Mouse (Mus musculus) hindbrain, embryonic 11.5 days (tissue): Measurements from ENCODE around the gene Gcgr. TPM values are rescaled to one million over a fixed set of nuclear protein-coding genes. Genes with fewer than 3 reads are reported as not detected.

Experiments used
- ATAC-seq: fragments of 200-750 bp; cut with Nextera tagmentation; 2 replicates; pipeline ENCODE4 v1.8.0; 2017; ENCODE audit warnings: mild to moderate bottlenecking, moderate TSS enrichment, moderate library complexity; ENCODE audit not compliant: low FRiP score
- DNase-seq: peaks from one replicate; pipeline ENCODE4 v3.0.0-alpha.2; 2015; ENCODE audit warnings: low spot score
- H3K27ac ChIP-seq: fragments of 300-500 bp; sonication (generic); 2 replicates; pipeline ENCODE4 v1.5.1; 2014; ENCODE audit warnings: mild to moderate bottlenecking, low read depth, low read length
- H3K27me3 ChIP-seq: fragments of 300-500 bp; sonication (generic); 2 replicates; pipeline ENCODE4 v1.6.1; 2014; ENCODE audit warnings: mild to moderate bottlenecking, low read length, moderate library complexity, mixed read lengths; ENCODE audit not compliant: control insufficient read depth, insufficient read depth
- H3K36me3 ChIP-seq: fragments of 300-500 bp; sonication (generic); 2 replicates; pipeline ENCODE4 v1.6.1; 2014; ENCODE audit warnings: mild to moderate bottlenecking, low read length, moderate library complexity, mixed read lengths; ENCODE audit not compliant: control insufficient read depth, insufficient read depth
- H3K4me1 ChIP-seq: fragments of 300-500 bp; sonication (generic); replicated peaks from 2 replicates; pipeline ENCODE4 v1.6.1; 2014; ENCODE audit warnings: low read length, mixed read lengths; ENCODE audit not compliant: control insufficient read depth, insufficient read depth
- H3K4me2 ChIP-seq: fragments of 300-500 bp; sonication (generic); replicated peaks from 2 replicates; pipeline ENCODE4 v1.6.1; 2014; ENCODE audit warnings: mild to moderate bottlenecking, low read depth, low read length
- H3K4me3 ChIP-seq: fragments of 300-500 bp; sonication (generic); 2 replicates; pipeline ENCODE4 v1.5.1; 2014; ENCODE audit warnings: low read depth, low read length
- H3K9ac ChIP-seq: fragments of 300-500 bp; sonication (generic); 2 replicates; pipeline ENCODE4 v1.6.1; 2014; ENCODE audit warnings: low read depth, low read length
- H3K9me3 ChIP-seq: fragments of 300-500 bp; sonication (generic); 2 replicates; pipeline ENCODE4 v1.6.1; 2016; ENCODE audit warnings: low read length; ENCODE audit not compliant: control insufficient read depth
- WGBS: fragments of 180-500 bp; shearing (Covaris S2); extraction: QIAGEN DNeasy Blood & Tissue Kit; methylation state at CpG from one replicate; pipeline ENCODE4 v1.1.7; 2014; 5-methylcytosine and 5-hydroxymethylcytosine counted together
- polyA plus RNA-seq: library from polyadenylated mRNA; unstranded; fragments of >200 nt; fragmentation: Nextera tagmentation; extraction: Ambion mirVana; gene quantifications from 2 replicates; pipeline ENCODE4 v1.2.1, GENCODE M21; 2014

Gene Gcgr
- polyA plus RNA-seq, 1 experiment from 2014 or later: 0.56 TPM

DNA sequence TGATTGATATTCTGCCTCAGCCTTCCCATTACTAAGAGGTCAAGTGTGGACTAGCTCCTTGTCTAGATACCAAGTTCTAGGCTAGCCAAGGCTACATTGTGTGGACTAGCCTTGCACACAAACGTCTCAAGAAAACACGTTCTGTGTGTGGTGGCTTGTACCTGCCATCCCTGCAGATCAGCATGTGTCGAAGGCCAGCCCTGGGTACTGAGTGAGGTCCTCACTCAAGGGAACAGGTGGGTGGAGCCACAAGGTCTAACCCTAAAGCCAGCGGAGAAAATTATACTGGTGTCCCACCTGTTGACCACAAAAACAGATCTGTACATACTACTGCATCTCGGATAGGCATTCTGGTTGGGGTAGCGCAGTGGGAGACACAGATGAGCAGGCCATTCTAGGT lies 30.6 kb upstream of the Gcgr start:
- Histone ChIP-seq H3K27me3 (no peaks in the 10 kb centered on the region), H3K27ac (no peak overlapping the region), H3K4me2 (no peak overlapping the region), H3K9ac (no peak overlapping the region), H3K4me1 (no peaks in the 10 kb centered on the region), H3K4me3 (no peak overlapping the region), H3K9me3 (no peaks in the 10 kb centered on the region), H3K36me3 (peaks cover 8% of the 10 kb centered on the region; the same call in 1 of the 2 replicates)
- no peak for DNase-seq
- 87% methylated on average over 6 of the region's 6 CpGs for WGBS
- no peak for ATAC-seq

DNA sequence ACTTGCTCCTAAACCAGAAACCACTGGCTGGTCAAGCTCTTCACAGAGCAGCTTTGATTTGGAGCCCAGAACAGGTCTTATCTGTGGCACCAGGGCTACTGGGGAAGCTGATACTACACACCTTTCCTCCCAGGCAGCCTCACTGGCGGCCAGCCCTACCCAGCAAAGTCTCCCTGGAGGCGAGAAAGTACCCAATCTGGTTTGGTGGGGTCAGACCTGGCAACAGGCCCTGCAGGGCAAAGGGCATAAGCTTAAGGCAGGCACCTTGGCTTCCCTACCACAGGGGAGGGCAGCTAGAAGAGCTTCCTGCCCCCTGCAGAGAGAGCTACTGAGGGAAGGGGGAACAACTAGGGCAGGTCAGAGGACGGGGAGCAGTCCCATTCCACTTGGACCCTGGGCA lies 30.1 kb upstream of the Gcgr start:
- Histone ChIP-seq H3K27me3 (no peaks in the 10 kb centered on the region), H3K4me2 (no peak overlapping the region), H3K36me3 (0 out of 2 replicates have a peak, but pooled peaks cover 8% of the 10 kb centered on the region), H3K9me3 (no peaks in the 10 kb centered on the region), H3K4me3 (no peak overlapping the region), H3K4me1 (no peaks in the 10 kb centered on the region), H3K27ac (no peak overlapping the region), H3K9ac (no peak overlapping the region)
- ATAC-seq (no peak), DNase-seq (no peak)
- WGBS: 22% methylated on average over 3 of the region's 3 CpGs

DNA sequence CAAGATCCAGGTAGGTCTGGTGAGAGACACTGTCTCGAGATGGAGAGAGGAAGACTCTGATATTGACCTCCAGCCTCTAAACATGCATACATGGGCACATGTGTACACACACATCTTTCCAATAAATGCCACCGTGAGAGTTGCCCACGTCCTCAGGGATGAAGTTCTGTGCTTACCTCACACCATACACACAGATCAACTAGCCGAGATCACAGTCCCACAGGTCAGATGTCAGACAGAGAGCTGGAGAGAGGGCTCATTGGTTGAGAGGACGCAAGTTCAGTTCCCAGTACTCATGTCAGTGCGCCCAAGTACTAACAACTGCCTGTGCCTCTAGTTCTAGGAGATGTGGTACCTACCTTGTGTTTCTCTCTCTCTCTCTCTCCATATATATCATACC lies 29.5 kb upstream of the Gcgr start:
- no peaks in the 10 kb centered on the region for H3K27me3 ChIP-seq
- ATAC-seq (no peak), DNase-seq (no peak)
- no peak overlapping the region for H3K4me2 ChIP-seq
- H3K4me1 ChIP-seq: no peaks in the 10 kb centered on the region
- no peak overlapping the region for H3K9ac ChIP-seq
- no peaks in the 10 kb centered on the region for H3K9me3 ChIP-seq
- WGBS: 73% methylated on average over 6 of the region's 6 CpGs
- no peak overlapping the region for H3K27ac ChIP-seq
- no peak overlapping the region for H3K4me3 ChIP-seq
- H3K36me3 ChIP-seq: 0 out of 2 replicates have a peak, but pooled peaks cover 4% of the 10 kb centered on the region

DNA sequence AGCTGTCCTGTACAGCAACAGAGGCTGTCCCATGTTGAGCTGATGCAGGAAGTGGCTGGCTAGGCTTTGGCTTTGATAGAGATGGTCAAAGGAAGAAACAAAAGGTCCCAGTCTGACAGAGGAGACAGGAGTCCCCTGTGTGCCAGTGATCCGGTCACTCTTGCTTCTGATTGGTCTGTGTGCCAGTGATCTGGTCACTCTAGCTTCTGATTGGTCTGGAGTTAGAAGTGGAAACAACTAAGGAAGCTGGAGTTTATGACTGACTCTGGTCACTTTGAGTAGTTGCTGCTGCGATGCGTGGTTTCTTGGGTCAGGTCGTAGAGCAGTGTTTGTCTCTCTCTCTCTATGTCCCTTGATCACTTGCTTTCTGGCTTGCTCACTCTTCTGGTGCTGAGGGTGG lies 28.8 kb upstream of the Gcgr start:
- Histone ChIP-seq H3K9me3 (no peaks in the 10 kb centered on the region), H3K4me3 (no peak overlapping the region), H3K4me1 (no peaks in the 10 kb centered on the region), H3K4me2 (no peak overlapping the region), H3K27me3 (no peaks in the 10 kb centered on the region), H3K27ac (no peak overlapping the region), H3K36me3 (0 out of 2 replicates have a peak, but pooled peaks cover 4% of the 10 kb centered on the region), H3K9ac (no peak overlapping the region)
- no peak for DNase-seq
- 87% methylated on average over 4 of the region's 4 CpGs for WGBS
- ATAC-seq: no peak

DNA sequence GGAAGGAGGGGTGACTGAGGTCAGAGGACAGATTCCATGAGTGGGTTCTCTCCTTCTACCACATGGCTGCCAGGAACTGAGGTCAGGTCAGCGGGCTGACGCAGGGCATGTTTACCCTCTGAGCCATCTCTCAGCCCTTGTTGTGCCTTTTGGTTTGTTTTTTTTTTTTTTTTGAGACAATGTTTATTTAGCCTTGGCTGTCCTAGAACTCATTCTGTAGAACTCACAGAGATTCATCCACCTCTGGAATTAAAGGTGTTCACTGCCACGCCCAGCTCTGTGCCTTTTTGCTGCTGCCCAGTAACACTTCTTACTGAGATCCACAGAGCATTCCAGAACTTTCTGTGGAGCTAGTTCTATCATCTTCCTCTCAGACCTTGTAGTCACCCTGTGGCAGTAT lies 24.8 kb upstream of the Gcgr start:
- Histone ChIP-seq H3K4me1 (0 out of 2 replicates have a peak, but pooled peaks cover 2% of the 10 kb centered on the region), H3K9ac (no peak overlapping the region), H3K27ac (no peak overlapping the region), H3K36me3 (no peaks in the 10 kb centered on the region), H3K4me2 (no peak overlapping the region), H3K4me3 (no peak overlapping the region), H3K27me3 (no peaks in the 10 kb centered on the region), H3K9me3 (no peaks in the 10 kb centered on the region)
- 83% methylated on average over 3 of the region's 3 CpGs for WGBS
- ATAC-seq (no peak), DNase-seq (no peak)

DNA sequence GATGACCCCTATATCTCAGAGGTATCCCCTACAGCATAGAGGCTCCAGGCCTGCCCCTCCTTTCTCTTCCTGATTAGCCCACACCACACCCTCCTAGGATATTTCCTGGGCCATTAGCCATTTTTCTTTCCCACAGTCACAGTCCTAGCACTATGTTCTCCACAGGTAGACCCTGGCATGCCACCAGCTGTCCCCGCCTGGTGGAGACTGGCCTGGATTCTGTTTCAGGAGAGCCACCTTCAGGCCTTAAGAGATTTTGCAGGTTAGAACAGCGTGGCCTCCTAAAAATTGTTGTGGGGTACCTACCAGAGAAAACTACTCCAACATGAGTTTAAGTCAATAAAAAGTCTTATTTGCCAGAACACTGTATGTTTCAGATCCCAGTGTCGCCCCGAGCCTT lies 23.6 kb upstream of the Gcgr start:
- H3K36me3 ChIP-seq: no peaks in the 10 kb centered on the region
- 62% methylated on average over 4 of the region's 4 CpGs for WGBS
- no peak for DNase-seq
- H3K4me2 ChIP-seq: no peak overlapping the region
- 0 out of 2 replicates have a peak, but pooled peaks cover 2% of the 10 kb centered on the region for H3K4me1 ChIP-seq
- no peak overlapping the region for H3K4me3 ChIP-seq
- no peaks in the 10 kb centered on the region for H3K27me3 ChIP-seq
- H3K27ac ChIP-seq: no peak overlapping the region
- ATAC-seq: no peak
- no peaks in the 10 kb centered on the region for H3K9me3 ChIP-seq
- H3K9ac ChIP-seq: no peak overlapping the region

DNA sequence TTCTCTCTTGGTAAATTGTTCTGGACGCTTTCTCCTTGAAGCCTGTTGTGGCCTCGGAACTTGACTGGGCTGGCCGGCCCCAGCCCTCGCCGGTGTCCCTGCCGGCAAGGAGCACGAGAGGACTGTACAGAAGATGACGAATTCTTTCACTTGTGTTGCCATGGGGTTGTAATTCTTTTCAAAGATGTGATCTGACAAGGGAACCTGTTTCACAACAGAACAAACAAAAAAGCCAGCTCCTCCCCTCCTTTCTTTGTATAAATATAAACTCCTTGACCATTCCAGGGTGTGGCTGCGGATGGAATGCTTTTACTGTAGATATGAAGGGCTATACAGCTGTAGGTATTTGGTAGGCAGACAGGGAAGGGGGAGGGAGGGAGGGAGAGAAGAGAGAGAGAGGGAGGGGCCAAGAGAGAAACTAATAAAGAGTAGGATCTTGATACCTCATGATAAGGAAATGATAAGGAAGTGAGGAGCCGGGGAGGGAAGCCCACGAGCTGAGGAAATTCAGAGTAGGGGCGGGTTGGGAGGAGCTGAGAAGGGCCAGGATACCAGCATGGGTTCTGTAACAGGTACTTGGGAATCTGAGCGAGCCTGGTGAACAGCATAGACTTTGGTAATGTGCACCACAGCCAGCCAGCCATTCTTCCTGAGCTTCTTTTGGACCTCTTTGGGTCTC lies 22.7 kb upstream of the Gcgr start:
- Histone ChIP-seq H3K9ac (no peak overlapping the region), H3K4me2 (no peak overlapping the region), H3K4me3 (no peak overlapping the region), H3K27ac (no peak overlapping the region), H3K4me1 (0 out of 2 replicates have a peak, but pooled peaks cover 3% of the 10 kb centered on the region), H3K36me3 (no peaks in the 10 kb centered on the region), H3K27me3 (no peaks in the 10 kb centered on the region), H3K9me3 (no peaks in the 10 kb centered on the region)
- 81% methylated on average over 13 of the region's 13 CpGs for WGBS
- ATAC-seq (no peak), DNase-seq (no peak)

DNA sequence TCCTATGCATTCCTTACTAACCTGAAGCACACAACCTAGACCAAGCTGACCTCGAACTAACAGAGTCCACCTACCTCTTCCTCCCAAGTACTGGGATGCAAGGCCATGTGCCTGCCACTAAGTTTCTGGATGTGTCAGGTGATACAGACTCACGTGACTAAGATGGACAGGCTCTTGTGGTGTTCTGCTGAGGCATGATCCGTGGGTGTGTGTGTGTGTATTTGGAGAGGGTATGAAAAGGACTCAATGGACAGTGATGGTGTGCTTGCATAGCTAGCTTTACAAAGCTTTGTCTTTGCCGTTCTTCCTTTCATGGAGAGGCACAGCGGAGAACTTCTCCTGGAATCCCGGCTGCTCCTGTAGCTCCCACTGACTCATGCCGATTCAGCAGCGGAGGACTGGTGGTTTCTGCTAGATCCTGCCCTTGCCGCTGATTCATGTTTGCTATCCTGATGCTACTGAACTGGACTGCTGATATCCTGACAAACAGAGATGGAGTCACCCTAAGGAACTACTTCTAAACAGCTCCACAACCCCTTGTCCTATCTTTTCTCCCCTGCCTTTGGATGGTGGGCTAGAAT lies 22.1 kb upstream of the Gcgr start:
- Histone ChIP-seq H3K9ac (no peak overlapping the region), H3K27ac (no peak overlapping the region), H3K9me3 (no peaks in the 10 kb centered on the region), H3K36me3 (no peaks in the 10 kb centered on the region), H3K4me1 (0 out of 2 replicates have a peak, but pooled peaks cover 4% of the 10 kb centered on the region), H3K4me2 (no peak overlapping the region), H3K4me3 (no peak overlapping the region), H3K27me3 (no peaks in the 10 kb centered on the region)
- DNase-seq (no peak), ATAC-seq (no peak)
- 83% methylated on average over 9 of the region's 9 CpGs for WGBS

DNA sequence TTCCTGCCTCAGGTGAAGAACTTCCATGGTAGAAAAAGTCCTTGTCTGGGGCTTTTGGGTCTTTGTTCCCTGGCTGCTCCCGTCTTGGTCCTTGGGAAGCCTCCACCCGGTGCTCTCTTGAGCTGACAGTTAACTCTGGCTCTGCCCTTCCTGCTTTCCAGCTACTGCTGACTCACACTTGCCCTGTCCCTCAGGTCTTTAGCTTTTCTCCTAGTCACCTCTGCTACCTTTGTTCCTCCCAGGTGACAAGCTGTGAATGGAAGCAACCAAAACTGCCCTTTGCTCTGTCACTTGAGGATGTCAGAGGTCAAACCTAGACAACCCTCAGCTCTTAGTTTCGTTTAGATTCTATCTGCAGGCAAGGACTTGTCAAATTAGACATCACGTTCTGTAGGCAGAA lies 20.6 kb upstream of the Gcgr start:
- Histone ChIP-seq H3K9ac (no peak overlapping the region), H3K4me2 (peak overlapping the region; percentile 4; the same call in 1 of the 2 replicates), H3K9me3 (no peaks in the 10 kb centered on the region), H3K4me1 (0 out of 2 replicates have a peak, but pooled peaks cover 4% of the 10 kb centered on the region), H3K36me3 (no peaks in the 10 kb centered on the region), H3K27ac (no peak overlapping the region), H3K4me3 (no peak overlapping the region), H3K27me3 (no peaks in the 10 kb centered on the region)
- DNase-seq (no peak), ATAC-seq (no peak)
- 42% methylated on average over 4 of the region's 4 CpGs for WGBS
